Mouse (Mus musculus): Measurements from ENCODE around the gene Gm30083.

Gm30083 gene

DNA sequence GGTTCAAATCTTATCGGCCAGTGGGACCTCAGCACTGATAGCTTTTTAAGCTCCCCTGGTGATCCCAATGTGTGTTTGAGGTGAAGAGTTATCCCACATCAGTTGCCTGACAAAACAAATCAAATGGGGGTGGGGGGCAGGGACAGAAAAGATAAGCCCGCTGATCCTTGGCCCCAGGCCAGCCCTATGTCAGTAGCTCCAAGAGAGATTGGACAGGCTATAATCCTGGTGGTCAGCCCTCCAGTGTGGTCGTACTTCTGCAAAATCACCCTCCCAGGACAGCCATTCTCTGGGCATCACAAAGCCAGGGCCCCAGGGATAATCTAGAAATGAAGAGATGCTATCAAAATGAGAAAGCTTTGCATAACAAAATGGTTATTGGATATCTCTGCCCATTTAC lies 56.1 kb downstream of the Gm30083 start:
- no peak for DNase-seq

DNA sequence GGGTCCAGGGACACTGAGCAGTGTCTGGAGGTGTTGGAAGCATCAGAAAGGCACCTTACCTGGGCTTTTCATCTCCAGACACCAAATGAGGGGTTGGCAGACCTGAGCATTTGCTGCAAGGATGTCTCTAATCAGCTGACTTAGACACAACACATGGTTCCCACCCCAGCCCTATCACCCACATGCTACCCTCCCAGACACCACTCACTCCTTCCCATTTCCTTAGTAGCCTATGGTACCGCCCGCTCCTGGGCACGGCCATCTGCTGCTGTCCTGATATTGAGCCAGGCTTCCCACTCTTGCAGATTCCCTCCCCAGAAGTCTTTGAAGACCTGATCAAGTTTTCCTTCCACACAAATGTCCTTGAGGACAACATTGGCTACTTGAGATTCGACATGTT lies 56.8 kb downstream of the Gm30083 start:
- no peak for DNase-seq

GRCm38 (mm10) chr14:33956055-33956454 lies 58.9 kb downstream of the Gm30083 start:
- DNase-seq: no peak

- no peak for DNase-seq
Measured at GRCm38 (mm10) chr14:33953761-33954160, 61.2 kb downstream of the Gm30083 start, which contains the start of gene Rbp3. TSS of gene Rbp3 (plus strand) at chr14:33954003.

DNA sequence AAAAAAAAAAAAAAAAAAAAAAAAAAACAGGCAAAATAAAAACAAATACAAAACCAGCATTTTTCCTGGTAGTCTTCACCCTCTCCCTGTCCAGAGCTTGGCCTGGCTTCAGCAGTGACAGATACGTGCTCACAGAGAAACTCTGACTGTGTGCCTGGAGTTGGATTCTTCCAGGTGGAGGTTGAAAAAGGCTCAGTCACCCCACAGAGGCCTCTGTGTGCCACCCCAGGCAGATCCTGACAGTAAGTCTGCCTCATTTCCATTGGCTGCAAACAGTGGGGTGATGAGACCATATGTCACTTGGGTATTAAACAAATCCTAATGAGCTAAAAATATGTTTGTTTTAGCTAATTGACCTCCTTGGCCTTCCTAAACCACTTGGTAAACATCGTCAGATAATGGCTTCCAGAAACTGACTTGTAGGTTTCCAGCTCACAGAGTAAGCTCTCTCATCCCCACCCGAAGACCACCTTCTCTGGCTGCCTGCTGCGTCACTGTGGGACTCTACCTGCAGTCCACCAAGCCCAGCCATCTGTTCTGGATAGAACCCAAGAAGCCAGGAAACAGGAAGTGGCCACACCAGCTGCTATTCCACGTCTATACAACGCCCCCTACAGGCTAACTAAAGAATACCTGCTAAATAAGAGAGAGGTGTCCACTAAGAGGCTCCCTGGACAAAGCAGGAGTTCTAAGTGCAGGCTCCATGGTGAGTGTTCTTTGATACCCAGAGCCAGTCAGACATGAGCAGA lies 62.6 kb downstream of the Gm30083 start:
- no peak for DNase-seq

DNA sequence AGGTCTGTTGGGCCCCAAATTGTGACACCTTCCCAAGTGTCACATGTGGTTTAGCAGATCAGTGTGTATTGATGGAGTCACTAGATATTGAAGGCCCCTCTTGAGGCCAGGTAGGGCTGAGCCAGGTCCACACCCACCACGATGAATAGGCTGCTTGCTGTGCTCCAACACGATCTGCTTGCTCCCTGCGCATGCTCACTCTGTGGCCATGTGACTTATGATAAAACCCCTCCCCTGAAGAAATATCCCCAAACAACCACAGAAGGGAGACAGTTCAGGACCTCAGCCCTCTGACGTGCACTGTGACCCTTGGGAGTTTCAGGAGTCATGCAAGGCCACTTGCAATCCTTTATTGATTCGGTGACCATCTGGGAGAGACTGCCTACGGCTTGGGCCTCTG lies 68.9 kb downstream of the Gm30083 start:
- DNase-seq: no peak

DNA sequence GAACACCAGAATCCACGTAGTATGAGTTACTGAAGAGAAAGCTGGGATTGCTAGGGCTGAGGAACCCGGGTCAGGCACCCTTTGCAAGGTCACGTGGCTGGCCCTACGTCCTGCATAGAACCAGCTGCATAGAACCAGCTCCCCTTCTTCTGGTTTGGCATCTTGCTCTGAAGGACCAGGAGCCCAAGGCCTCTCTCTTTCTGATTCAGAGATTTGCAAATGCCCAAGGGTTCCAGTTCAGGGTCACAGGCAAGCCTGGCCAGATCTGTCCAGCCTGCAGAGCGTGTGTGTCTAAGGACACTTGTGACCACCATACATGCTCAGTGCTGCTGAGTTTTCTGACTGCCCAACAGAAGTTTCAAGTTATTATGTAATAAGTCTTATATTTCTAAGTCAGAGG lies 72.8 kb downstream of the Gm30083 start:
- DNase-seq: no peak

DNA sequence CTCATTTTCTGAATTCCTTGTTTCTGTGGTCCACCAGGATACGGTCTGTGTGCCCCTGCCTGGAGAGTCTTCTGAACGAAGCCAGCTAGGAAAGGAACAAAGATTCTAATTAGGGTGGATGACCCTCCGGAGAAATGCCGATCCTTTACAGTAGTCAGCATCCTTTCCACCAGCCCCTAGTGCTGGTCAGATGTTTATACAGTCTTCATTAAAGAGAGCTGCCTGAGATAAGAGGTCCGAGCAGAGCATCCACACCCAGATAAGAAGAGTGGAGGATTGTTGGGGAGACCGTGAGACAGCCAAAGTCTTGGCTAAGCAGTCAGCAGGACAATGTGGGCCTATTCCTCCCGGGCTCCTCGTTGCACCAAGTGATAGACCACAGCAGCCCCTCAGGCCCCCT lies 74.2 kb downstream of the Gm30083 start, which contains the start of gene Gdf2:
TSS of gene Gdf2 (plus strand) at position 301 of the 400 bp plus-strand sequence.
- DNase-seq: no peak

DNA sequence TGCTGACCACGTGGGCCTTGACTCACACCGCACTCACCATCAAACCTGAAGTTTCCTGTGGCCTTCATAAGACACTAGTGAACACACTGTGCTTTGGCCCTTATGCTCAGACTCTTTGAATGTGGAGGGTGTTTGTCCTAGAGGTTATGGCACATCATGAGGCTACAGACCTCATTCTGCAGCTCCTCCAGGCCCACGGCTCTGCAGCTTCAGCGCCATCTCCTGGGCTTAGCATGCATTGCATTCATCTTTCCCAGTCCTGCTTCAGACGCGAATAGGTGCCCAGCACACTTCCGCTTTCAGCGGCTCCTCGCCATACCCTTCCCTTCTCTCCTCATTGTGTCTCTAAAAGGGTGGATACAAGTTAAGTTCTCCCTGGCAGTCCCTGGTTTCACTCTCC lies 75.9 kb downstream of the Gm30083 start:
- no peak for DNase-seq

Data from kidney, adult 11 months (tissue).